Mouse (Mus musculus): ENCODE data around the gene Arf1.

Gene Arf1

GRCm38 (mm10) chr11:59228122-59228953 is at the start of gene Arf1:
Gene Arf1, minus strand, starts transcription at chr11:59228270.
- DNase-seq (ENCODE audit: low read depth) = peak; percentile 93

GRCm38 (mm10) chr11:59276877-59277276 is 48.8 kb upstream of the Arf1 start:
- no peak for DNase-seq (ENCODE audit: low read depth)

GRCm38 (mm10) chr11:59274184-59274583 is 46.1 kb upstream of the Arf1 start:
- no peak for DNase-seq (ENCODE audit: low read depth)

DNA sequence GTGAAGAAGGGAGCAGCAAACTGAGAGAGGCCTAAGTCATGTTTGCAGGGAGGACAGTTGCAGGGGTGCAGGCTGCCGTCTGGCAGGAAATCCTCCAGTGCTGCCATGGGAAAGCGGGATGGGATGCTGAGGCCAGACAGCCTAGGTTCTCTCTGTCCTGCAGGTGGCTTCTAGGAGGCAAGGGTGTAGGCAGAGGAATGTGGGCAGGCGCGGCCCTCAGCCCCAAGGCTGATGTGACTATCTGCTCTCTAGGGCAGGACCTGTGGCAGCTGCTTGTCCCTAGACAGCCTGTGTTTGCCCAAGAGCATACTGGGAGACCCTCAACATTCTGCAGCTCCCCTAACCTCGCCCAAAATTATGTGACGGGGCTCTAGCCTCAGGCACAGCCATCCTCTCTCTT is 38.7 kb upstream of the Arf1 start:
- no peak for DNase-seq (ENCODE audit: low read depth)

GRCm38 (mm10) chr11:59265154-59265813 is 37.2 kb upstream of the Arf1 start:
- no peak for DNase-seq (ENCODE audit: low read depth)

DNA sequence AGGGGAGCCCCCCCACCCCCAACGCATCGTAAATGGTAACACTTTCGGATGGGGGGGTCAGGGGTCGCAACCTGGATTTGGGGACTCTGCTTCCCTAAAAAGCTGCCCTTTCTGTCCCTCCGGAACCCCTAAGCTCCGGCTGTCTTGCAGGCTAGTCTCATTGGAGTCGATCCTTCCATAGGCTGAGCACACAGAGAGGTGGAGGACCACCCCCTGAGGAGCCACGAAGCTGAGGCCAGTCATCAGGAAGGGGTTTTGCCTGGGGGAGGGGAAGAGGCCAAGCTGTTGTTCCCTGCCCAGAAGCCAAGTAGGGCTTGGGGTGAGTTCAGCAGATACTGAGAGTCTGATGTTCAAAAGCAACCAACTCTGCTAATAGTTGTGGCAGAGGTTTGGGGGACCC is 36.5 kb upstream of the Arf1 start:
- DNase-seq (ENCODE audit: low read depth) = no peak

DNA sequence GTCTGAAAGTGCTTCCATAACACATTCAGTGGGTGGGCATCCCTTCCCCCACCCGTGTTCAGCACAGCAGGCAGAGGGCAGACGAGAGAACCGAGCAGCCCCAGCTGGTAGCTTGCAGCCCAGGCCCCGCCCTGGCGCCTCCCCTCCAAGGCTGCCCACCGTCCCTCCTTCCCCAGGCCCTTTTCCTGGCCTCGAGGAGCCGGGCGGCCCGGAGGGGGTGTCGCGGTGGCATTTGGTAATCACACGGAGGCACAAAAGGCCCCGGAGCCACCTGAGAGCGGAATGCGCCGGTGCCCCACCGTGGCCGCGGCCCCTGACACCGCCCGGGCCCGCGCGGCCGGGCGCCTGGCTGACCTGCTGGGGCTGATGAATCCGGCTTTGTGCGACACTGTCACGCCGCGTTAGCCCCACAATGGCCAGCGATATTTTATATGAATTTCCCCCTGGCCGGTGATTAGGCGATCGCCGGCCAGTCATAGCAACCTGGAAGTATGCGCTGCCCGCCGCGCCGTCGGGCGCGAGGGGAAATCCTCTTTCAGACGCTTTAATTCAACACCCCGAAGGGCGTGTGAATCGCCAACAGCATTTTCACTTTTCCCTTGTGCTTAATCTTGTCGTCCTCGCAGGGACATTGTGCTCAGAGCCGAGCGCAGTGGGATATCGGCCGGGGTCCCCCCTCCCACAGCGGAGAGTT is 35.9 kb upstream of the Arf1 start:
- no peak for DNase-seq (ENCODE audit: low read depth)

DNA sequence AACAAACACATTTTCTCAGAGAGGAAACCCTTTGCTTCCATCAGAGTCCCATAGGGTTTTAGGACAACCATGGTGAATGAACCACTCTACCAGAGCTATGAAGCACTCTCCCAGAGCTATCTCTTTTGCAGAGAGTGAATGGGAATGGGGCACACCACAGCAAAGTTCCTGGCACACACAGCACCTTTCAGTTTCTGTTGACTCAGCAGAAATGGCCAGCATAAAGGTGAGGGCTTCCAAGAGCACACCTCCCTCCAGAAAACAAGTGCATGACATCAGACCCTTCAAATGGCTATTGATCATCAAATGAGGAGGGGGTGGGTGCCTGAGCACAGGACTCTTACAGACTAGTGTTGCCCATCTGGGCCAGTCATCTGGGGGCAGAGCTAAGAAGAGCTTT is 34.2 kb upstream of the Arf1 start:
- no peak for DNase-seq (ENCODE audit: low read depth)

GRCm38 (mm10) chr11:59260706-59261493 is 32.8 kb upstream of the Arf1 start:
- peak; percentile 84 for DNase-seq (ENCODE audit: low read depth)

- DNase-seq (ENCODE audit: low read depth) = no peak
Measured at GRCm38 (mm10) chr11:59259647-59260046, 31.6 kb upstream of the Arf1 start.

- DNase-seq (ENCODE audit: low read depth) = no peak
Measured at GRCm38 (mm10) chr11:59248101-59248500, 20.0 kb upstream of the Arf1 start.

DNA sequence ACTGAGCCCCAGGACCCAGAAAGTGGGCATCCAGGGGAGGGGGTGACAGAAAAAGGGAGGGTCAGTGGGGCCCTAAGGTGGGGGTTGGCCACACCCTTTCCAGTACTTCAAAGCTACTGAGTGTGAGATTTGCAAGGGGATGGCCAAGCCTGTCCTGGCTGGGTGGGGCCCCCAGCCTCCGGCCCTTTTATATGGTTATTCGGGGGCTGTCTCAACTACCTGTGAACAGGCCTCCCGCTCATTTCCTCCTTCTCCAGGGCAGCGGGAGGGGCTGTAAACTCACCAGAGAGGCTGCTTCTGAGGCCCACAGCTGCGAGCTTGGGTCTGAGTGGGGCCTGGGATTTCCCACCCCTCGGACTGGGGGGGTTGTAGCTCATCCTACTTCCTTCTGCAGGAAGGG is 15.8 kb upstream of the Arf1 start:
- DNase-seq (ENCODE audit: low read depth) = no peak

- no peak for DNase-seq (ENCODE audit: low read depth)
Measured at GRCm38 (mm10) chr11:59241841-59242240, 13.8 kb upstream of the Arf1 start.

DNA sequence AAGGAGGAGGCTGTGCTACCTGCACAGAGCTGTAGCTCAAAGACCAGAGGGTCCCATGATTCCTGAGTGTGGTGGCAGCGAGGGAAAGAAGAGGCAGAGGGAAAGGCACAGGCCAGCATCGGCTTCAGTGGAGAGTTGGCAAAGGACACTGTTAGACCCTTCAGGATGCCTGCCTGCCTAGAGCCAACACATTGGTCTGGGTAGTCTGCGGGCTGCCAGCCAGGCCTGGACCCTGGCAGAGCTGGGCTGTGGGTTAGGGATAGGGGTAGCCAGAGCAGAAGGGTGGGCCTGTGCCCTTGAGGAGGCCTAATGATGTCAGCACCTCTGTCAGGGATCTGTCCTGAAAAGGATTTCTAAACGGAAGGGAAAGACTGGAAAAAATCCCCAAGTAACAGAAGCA is 11.7 kb upstream of the Arf1 start:
- no peak for DNase-seq (ENCODE audit: low read depth)

GRCm38 (mm10) chr11:59239428-59239785 is 11.3 kb upstream of the Arf1 start:
- DNase-seq (ENCODE audit: low read depth) = no peak

GRCm38 (mm10) chr11:59238525-59239427 is 10.7 kb upstream of the Arf1 start:
- no peak for DNase-seq (ENCODE audit: low read depth)

DNA sequence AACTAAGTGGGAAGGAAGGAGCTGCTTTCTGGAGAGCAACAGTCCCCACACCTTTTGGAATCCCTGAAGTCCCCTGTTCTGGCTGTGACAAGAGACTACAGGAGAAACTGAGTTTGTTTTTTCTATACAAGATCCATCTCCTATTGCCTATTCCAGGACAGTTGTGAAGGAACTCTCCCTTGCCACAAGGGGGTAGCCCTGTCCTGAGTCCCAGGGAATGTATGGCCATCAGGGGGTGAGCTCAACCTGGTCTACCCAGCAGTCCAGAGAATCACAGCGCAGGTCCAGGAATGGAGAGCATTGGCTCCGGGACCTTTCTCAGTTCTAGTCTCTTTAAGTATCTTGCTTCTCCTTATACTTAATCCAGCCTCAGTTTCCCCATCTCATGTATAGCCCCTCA is 4.7 kb upstream of the Arf1 start:
- DNase-seq (ENCODE audit: low read depth) = no peak

- DNase-seq (ENCODE audit: low read depth) = no peak
Measured at GRCm38 (mm10) chr11:59230144-59230760, 2.2 kb upstream of the Arf1 start.

DNA sequence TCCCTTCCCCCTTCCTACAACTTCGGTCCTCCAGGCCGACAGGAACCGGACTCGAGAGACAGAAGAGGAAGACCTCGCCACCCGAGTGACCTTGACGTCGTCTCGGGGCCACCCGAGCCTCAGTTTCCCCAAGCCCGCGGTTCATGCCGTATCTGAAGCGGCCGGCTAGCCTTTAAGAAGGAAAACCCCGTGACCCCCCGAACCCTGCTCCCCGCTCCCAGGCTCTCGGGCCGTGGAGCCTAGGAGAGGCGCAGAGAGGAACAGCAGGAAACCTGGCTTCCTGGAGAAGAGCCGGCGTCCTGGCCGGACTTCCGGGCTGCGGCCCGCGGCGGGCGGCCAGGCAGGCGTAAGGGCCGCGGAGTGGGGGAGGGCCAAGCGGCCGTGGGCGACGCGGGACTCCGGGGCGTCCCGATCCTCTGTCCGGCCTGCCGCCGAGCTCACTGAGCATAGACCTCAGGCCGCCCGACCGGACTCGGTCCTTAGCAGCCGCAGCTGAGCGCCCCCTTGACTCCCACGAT is 407 bp downstream of the Arf1 start:
- no peak for DNase-seq (ENCODE audit: low read depth)

- DNase-seq (ENCODE audit: low read depth) = no peak
Measured at GRCm38 (mm10) chr11:59226787-59227603, 1.1 kb downstream of the Arf1 start.

Measured in c-Kit-positive CD71-positive TER-119-negative erythroid progenitor cells, embryonic 14.5 days (primary cell).